Mouse (Mus musculus) stomach, embryonic 14.5 days (tissue): ENCODE measurements around the gene Dlst. TPM values are rescaled to one million over a fixed set of nuclear protein-coding genes. Genes with fewer than 3 reads are reported as not detected.

Source experiments
- ATAC-seq: fragments of 200-750 bp; cut with Nextera tagmentation; 2 replicates; pipeline ENCODE4 v1.8.0; 2017; ENCODE audit warnings: low read depth, moderate TSS enrichment; ENCODE audit not compliant: insufficient number of reproducible peaks, insufficient read depth, low FRiP score
- H3K27ac ChIP-seq: fragments of 300-500 bp; sonication (generic); 2 replicates; pipeline ENCODE4 v1.5.1; 2014; ENCODE audit warnings: mild to moderate bottlenecking, low read length, moderate library complexity, mixed read lengths
- H3K27me3 ChIP-seq: fragments of 300-500 bp; sonication (generic); 2 replicates; pipeline ENCODE4 v1.6.1; 2014; ENCODE audit warnings: low read length, control low read depth, mixed read lengths; ENCODE audit not compliant: control insufficient read depth, insufficient read depth
- H3K36me3 ChIP-seq: fragments of 300-500 bp; sonication (generic); 2 replicates; pipeline ENCODE4 v1.6.1; 2014; ENCODE audit warnings: mild to moderate bottlenecking, control low read depth, low read length, moderate library complexity, mixed read lengths; ENCODE audit not compliant: control insufficient read depth, insufficient read depth
- H3K4me1 ChIP-seq: fragments of 300-500 bp; sonication (generic); 2 replicates; pipeline ENCODE4 v1.6.1; 2014; ENCODE audit warnings: low read length, control low read depth, mixed read lengths; ENCODE audit not compliant: control insufficient read depth, insufficient read depth
- H3K4me2 ChIP-seq: fragments of 300-500 bp; sonication (generic); replicated peaks from 2 replicates; pipeline ENCODE4 v1.6.1; 2014; ENCODE audit warnings: low read depth, low read length, control low read depth
- H3K4me3 ChIP-seq: fragments of 300-500 bp; sonication (generic); 2 replicates; pipeline ENCODE4 v1.5.1; 2014; ENCODE audit warnings: low read depth, low read length, control low read depth
- H3K9ac ChIP-seq: fragments of 300-500 bp; sonication (generic); replicated peaks from 2 replicates; pipeline ENCODE4 v1.6.1; 2014; ENCODE audit warnings: low read depth, mild to moderate bottlenecking, control low read depth, low read length, moderate library complexity, mixed read lengths
- H3K9me3 ChIP-seq: fragments of 300-500 bp; sonication (generic); 2 replicates; pipeline ENCODE4 v1.6.1; 2016; ENCODE audit warnings: low read depth, low read length, control low read depth; ENCODE audit not compliant: control insufficient read depth
- WGBS: fragments of 180-500 bp; shearing (Covaris S2); extraction: QIAGEN DNeasy Blood & Tissue Kit; methylation state at CpG from one replicate; pipeline ENCODE4 v1.1.7; 2014; 5-methylcytosine and 5-hydroxymethylcytosine counted together
- polyA plus RNA-seq: library from polyadenylated mRNA; unstranded; fragments of >200 nt; fragmentation: Nextera tagmentation; extraction: Ambion mirVana; gene quantifications from 2 replicates; pipeline ENCODE4 v1.2.1, GENCODE M21; 2014

The Dlst gene
- polyA plus RNA-seq, 1 experiment from 2014 or later: 102 TPM

DNA sequence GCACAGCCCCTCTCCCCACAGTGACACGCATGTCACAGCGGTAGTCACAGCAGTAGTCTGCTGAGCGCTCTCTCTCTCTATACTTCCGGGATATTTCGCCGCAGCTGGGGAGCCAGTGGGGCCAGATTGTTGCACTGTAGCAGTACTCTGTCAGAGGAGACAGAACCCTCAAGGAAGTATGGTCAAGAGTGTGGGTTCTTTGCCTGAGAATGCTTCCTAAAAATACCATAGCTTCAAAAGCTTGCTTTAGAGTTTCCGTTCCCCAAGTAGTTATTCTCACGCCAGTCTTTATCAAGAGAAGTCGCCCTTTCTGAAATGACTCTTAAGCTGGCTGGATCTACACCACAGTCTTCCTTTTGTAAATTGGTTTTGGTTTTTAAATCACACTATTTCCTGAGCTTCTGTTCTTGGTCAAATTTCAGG, 12.5 kb downstream of the Dlst start:
- H3K36me3 ChIP-seq: peaks cover 68% of the 10 kb centered on the region
- no peaks in the 10 kb centered on the region for H3K9me3 ChIP-seq
- no peak for ATAC-seq
- no peak overlapping the region for H3K4me3 ChIP-seq
- no peak overlapping the region for H3K9ac ChIP-seq
- H3K27me3 ChIP-seq: no peaks in the 10 kb centered on the region
- H3K4me2 ChIP-seq: no peak overlapping the region
- 97% methylated on average over 9 of the region's 9 CpGs for WGBS
- no peaks in the 10 kb centered on the region for H3K4me1 ChIP-seq
- H3K27ac ChIP-seq: no peak overlapping the region

GRCm38 (mm10) chr12:85123645-85124044, 13.0 kb downstream of the Dlst start:
- Histone ChIP-seq H3K9ac (no peak overlapping the region), H3K4me3 (no peak overlapping the region), H3K4me1 (no peaks in the 10 kb centered on the region), H3K27me3 (no peaks in the 10 kb centered on the region), H3K36me3 (peaks cover 71% of the 10 kb centered on the region), H3K27ac (no peak overlapping the region), H3K9me3 (no peaks in the 10 kb centered on the region), H3K4me2 (no peak overlapping the region)
- 88% methylated on average over 11 of the region's 11 CpGs for WGBS
- no peak for ATAC-seq

DNA sequence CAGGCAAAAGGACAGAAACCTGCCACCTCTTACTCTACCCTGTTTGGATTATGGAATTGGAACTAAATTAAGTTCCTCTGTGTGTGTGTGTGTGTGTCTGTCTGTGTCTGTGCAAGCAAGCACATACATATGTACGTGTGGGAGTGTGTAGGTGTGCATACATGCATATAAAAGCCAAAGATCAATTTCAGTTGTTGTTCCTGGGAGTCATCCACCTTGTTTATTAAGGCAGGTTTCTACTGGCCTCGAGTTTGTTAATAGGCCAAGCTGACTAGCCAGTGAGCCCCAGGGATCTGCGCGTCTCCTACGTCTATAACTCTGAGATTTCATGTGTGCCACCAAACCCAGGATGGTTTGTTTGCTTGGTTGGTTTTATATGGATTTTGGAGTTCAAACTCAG, 14.1 kb downstream of the Dlst start:
- 94% methylated on average over 5 of the region's 5 CpGs for WGBS
- no peak overlapping the region for H3K4me2 ChIP-seq
- H3K9me3 ChIP-seq: no peaks in the 10 kb centered on the region
- no peak overlapping the region for H3K9ac ChIP-seq
- H3K36me3 ChIP-seq: peaks cover 72% of the 10 kb centered on the region
- H3K4me1 ChIP-seq: no peaks in the 10 kb centered on the region
- H3K27ac ChIP-seq: no peak overlapping the region
- no peak overlapping the region for H3K4me3 ChIP-seq
- H3K27me3 ChIP-seq: no peaks in the 10 kb centered on the region
- no peak for ATAC-seq

- Histone ChIP-seq H3K4me3 (no peak overlapping the region), H3K4me1 (no peaks in the 10 kb centered on the region), H3K4me2 (no peak overlapping the region), H3K27ac (no peak overlapping the region), H3K9me3 (no peaks in the 10 kb centered on the region), H3K27me3 (no peaks in the 10 kb centered on the region), H3K36me3 (peaks cover 72% of the 10 kb centered on the region), H3K9ac (no peak overlapping the region)
- ATAC-seq: no peak
- WGBS: 88% methylated on average over 8 of the region's 8 CpGs
Measured at GRCm38 (mm10) chr12:85126986-85127603, 16.5 kb downstream of the Dlst start.

GRCm38 (mm10) chr12:85129426-85129978, 18.9 kb downstream of the Dlst start:
- Histone ChIP-seq H3K9ac (no peak overlapping the region), H3K4me3 (no peak overlapping the region), H3K4me2 (no peak overlapping the region), H3K27me3 (no peaks in the 10 kb centered on the region), H3K36me3 (peaks cover 75% of the 10 kb centered on the region), H3K9me3 (no peaks in the 10 kb centered on the region), H3K4me1 (no peaks in the 10 kb centered on the region), H3K27ac (no peak overlapping the region)
- 90% methylated on average over 9 of the region's 9 CpGs for WGBS
- ATAC-seq: no peak

GRCm38 (mm10) chr12:85131361-85131760, 20.7 kb downstream of the Dlst start:
- WGBS: 89% methylated on average over 6 of the region's 6 CpGs
- Histone ChIP-seq H3K27me3 (no peaks in the 10 kb centered on the region), H3K9me3 (no peaks in the 10 kb centered on the region), H3K4me2 (no peak overlapping the region), H3K36me3 (peaks cover 74% of the 10 kb centered on the region), H3K9ac (no peak overlapping the region), H3K4me1 (no peaks in the 10 kb centered on the region), H3K27ac (no peak overlapping the region), H3K4me3 (no peak overlapping the region)
- no peak for ATAC-seq

GRCm38 (mm10) chr12:85134043-85134794, 23.6 kb downstream of the Dlst start:
- Histone ChIP-seq H3K9ac (no peak overlapping the region), H3K27ac (no peak overlapping the region), H3K36me3 (peaks cover 60% of the 10 kb centered on the region), H3K4me3 (no peak overlapping the region), H3K27me3 (no peaks in the 10 kb centered on the region), H3K9me3 (no peaks in the 10 kb centered on the region), H3K4me2 (no peak overlapping the region), H3K4me1 (no peaks in the 10 kb centered on the region)
- no peak for ATAC-seq
- 84% methylated on average over 8 of the region's 8 CpGs for WGBS

- H3K4me3 ChIP-seq: no peak overlapping the region
- no peak overlapping the region for H3K27ac ChIP-seq
- H3K36me3 ChIP-seq: peaks cover 44% of the 10 kb centered on the region
- no peak for ATAC-seq
- H3K4me2 ChIP-seq: no peak overlapping the region
- H3K27me3 ChIP-seq: no peaks in the 10 kb centered on the region
- no peaks in the 10 kb centered on the region for H3K9me3 ChIP-seq
- no peaks in the 10 kb centered on the region for H3K4me1 ChIP-seq
- no peak overlapping the region for H3K9ac ChIP-seq
- WGBS: 78% methylated on average over 19 of the region's 19 CpGs
Measured at GRCm38 (mm10) chr12:85135513-85136470, 25.2 kb downstream of the Dlst start.
